Mouse (Mus musculus): ENCODE measurements around the gene Slc17a8. TPM values are rescaled to one million over a fixed set of nuclear protein-coding genes. Genes with fewer than 3 reads are reported as not detected.
A peak's percentile ranks its signal among the peaks of the same experiment; 100 is the strongest.
"Not testable (repeated sequence)": the region's sequence is repeated elsewhere in the genome, so short reads cannot be mapped to it uniquely, and the experiment has no call there.

Slc17a8 gene
- 0.07 and 0.08 TPM in 2 replicates for polyA plus RNA-seq (2016; fragmentation: Nextera tagmentation; extraction: Ambion mirVana)

DNA sequence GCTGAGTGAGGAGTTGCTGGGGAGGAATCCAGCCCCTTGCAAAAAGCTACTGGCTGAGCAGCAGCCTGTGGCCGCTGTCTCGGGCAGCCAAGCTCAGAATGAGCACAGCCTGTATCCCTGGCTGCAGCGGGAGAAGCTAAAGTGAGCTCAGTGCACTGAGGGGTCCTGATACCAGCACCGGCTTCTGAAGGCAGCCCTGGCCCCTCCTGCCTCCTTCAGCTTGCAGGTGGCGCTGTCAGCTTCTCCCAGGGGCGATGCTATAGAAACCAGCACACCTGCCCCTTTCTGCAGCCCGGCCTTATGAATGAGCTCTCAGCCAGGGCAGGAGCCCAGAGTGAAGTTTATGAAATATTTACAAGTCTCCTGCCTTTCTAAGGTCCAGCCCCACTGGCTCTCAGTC is at the start of gene Slc17a8:
Slc17a8 (minus strand) TSS at position 125 of the 400 bp plus-strand sequence.
- no peaks in the 10 kb centered on the region for H3K36me3 ChIP-seq (replicated peaks)
- DNase-seq (ENCODE audit: low spot score) = peak; percentile 10
- H3K4me3 ChIP-seq = no peak within 1 kb of the TSS
- H3K27ac ChIP-seq (replicated peaks) = no peak within 1 kb of the TSS
- no peaks in the 10 kb centered on the region for H3K9me3 ChIP-seq
- 0 out of 2 replicates have a peak, but pooled peaks cover 4% of the 10 kb centered on the region for H3K4me1 ChIP-seq
- no peaks in the 10 kb centered on the region for H3K27me3 ChIP-seq (replicated peaks; ENCODE audit: low read depth, poor library complexity, severe bottlenecking)
- WGBS = 25% methylated on average over 7 of the region's 7 CpGs

GRCm38 (mm10) chr10:89670371-89670770 is 49.3 kb upstream of the Slc17a8 start:
- H3K9me3 ChIP-seq; DNase-seq (ENCODE audit: low spot score); H3K4me3 ChIP-seq; H3K36me3 ChIP-seq (replicated peaks); H3K27ac ChIP-seq (replicated peaks); H3K4me1 ChIP-seq; H3K27me3 ChIP-seq (replicated peaks; ENCODE audit: low read depth, poor library complexity, severe bottlenecking): not testable (repeated sequence)
- WGBS = 95% methylated on average over 5 of the region's 5 CpGs

- Histone ChIP-seq H3K27me3 (replicated peaks; ENCODE audit: low read depth, poor library complexity, severe bottlenecking) (no peaks in the 10 kb centered on the region), H3K36me3 (replicated peaks) (peaks cover 21% of the 10 kb centered on the region), H3K9me3 (no peaks in the 10 kb centered on the region), H3K27ac (replicated peaks) (no peak overlapping the region), H3K4me1 (no peaks in the 10 kb centered on the region), H3K4me3 (no peak overlapping the region)
- no peak for DNase-seq (ENCODE audit: low spot score)
- WGBS = 90% methylated on average over 7 of the region's 7 CpGs
Observed at GRCm38 (mm10) chr10:89667571-89667970, 46.5 kb upstream of the Slc17a8 start.

DNA sequence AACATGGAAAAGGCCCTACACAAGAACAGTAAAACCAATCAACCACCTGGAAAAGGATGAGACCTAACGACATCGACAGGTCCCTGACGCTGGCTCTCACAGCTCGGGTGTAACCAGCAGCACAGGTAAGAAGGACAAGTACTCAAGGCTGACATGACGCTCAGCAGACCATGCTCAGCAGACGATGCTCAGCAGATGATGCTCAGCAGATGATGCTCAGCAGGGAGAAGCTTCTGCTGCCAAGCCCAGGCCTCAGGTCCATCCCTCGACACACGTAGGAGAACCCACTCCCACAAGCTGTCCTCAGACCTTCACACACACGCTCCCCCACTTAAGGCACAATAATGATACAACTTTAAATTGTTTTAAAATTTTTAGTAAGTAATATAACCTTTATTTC is 44.6 kb upstream of the Slc17a8 start:
- no peak for DNase-seq (ENCODE audit: low spot score)
- Histone ChIP-seq H3K27me3 (replicated peaks; ENCODE audit: low read depth, poor library complexity, severe bottlenecking) (no peaks in the 10 kb centered on the region), H3K27ac (replicated peaks) (no peak overlapping the region), H3K9me3 (no peaks in the 10 kb centered on the region), H3K4me3 (no peak overlapping the region), H3K36me3 (replicated peaks) (peaks cover 33% of the 10 kb centered on the region), H3K4me1 (no peaks in the 10 kb centered on the region)
- 94% methylated on average over 9 of the region's 9 CpGs for WGBS

DNA sequence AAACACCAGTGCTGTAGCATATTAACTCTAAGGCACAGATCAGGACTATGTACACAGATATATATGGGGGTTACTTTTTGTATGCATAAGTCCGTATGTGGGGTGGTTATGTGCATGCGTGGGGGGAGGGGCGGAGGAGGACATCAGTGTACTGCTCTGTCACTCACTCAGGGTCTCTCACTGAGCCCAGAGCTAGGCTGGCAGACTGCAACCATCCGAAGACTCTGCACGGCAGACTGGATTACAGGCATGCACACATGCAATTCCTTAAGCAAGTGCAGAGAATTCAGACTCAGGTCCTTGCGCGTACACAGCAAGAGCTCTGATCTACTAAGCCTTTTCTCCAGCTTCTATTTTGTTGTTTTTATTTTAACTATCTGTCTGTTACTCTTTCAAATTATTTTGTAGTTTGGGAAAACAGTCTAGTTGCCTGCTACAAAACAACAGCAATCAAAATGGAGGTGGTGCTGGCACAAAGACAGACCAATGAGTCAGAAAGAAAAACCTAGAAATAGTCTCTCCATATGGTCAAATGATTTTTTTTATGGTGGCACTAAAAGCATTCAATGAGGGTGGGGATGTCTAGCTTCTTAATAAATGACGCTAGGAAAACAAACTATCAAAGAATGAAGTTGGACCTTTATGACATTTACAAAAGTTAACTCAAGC is 44.1 kb upstream of the Slc17a8 start:
- Histone ChIP-seq H3K36me3 (replicated peaks) (peaks cover 37% of the 10 kb centered on the region), H3K4me1 (no peaks in the 10 kb centered on the region), H3K27me3 (replicated peaks; ENCODE audit: low read depth, poor library complexity, severe bottlenecking) (no peaks in the 10 kb centered on the region), H3K9me3 (no peaks in the 10 kb centered on the region), H3K27ac (replicated peaks) (no peak overlapping the region), H3K4me3 (no peak overlapping the region)
- DNase-seq (ENCODE audit: low spot score) = no peak
- 91% methylated on average over 8 of the region's 8 CpGs for WGBS

DNA sequence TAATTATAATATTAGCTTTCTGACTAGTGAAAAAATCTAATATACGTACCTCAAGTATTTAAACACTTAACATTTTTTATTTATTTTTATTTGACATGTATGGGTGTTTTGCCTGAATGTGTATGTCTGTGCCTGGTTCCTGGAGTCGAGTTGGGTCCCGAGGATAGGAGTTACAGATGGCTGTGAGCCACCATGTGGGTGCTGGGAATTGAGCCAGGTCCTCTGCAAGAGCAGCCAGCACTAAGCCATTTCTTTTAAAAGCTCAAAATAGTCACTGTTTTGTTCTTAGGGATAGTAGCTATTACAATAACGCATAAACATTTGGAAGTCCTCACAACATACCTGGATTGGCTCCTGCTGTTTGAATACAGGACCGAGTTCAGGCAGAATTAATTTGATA is 35.3 kb upstream of the Slc17a8 start:
- H3K36me3 ChIP-seq (replicated peaks) = peaks cover 87% of the 10 kb centered on the region
- WGBS = 92% methylated on average over 5 of the region's 5 CpGs

GRCm38 (mm10) chr10:89652912-89653311 is 31.9 kb upstream of the Slc17a8 start:
- no peak overlapping the region for H3K4me3 ChIP-seq
- no peaks in the 10 kb centered on the region for H3K4me1 ChIP-seq
- DNase-seq (ENCODE audit: low spot score) = no peak
- peaks cover 93% of the 10 kb centered on the region for H3K36me3 ChIP-seq (replicated peaks)
- no peaks in the 10 kb centered on the region for H3K9me3 ChIP-seq
- no peaks in the 10 kb centered on the region for H3K27me3 ChIP-seq (replicated peaks; ENCODE audit: low read depth, poor library complexity, severe bottlenecking)
- no peak overlapping the region for H3K27ac ChIP-seq (replicated peaks)
- WGBS = 89% methylated on average over 8 of the region's 8 CpGs

More for the DNA sequence above, 35.3 kb upstream of the Slc17a8 start:
- no peak for DNase-seq (ENCODE audit: low spot score)
- Histone ChIP-seq H3K27ac (replicated peaks) (no peak overlapping the region), H3K27me3 (replicated peaks; ENCODE audit: low read depth, poor library complexity, severe bottlenecking) (no peaks in the 10 kb centered on the region), H3K9me3 (no peaks in the 10 kb centered on the region), H3K4me1 (no peaks in the 10 kb centered on the region), H3K4me3 (no peak overlapping the region)

DNA sequence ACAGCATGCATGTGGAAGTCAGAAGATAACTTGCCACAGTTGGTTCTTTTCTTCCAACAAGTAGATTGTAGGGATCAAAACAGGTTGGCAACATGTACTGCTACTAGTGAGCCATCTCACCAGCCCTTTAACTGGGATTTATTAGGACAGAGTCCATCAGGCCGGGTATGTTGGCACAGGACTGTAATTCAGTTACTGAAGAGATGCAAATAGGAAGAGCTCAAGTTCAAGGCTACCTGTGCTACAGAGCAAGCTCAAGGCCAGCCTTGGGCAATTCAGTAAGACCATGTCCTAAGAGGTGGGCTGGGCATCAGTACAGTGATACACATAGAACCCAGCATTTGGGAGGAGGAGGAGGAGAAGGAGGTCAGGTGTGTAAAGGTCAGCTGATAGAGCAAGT is 30.6 kb upstream of the Slc17a8 start:
- no peak overlapping the region for H3K4me3 ChIP-seq
- H3K36me3 ChIP-seq (replicated peaks) = peaks cover 88% of the 10 kb centered on the region
- H3K4me1 ChIP-seq = no peaks in the 10 kb centered on the region

DNA sequence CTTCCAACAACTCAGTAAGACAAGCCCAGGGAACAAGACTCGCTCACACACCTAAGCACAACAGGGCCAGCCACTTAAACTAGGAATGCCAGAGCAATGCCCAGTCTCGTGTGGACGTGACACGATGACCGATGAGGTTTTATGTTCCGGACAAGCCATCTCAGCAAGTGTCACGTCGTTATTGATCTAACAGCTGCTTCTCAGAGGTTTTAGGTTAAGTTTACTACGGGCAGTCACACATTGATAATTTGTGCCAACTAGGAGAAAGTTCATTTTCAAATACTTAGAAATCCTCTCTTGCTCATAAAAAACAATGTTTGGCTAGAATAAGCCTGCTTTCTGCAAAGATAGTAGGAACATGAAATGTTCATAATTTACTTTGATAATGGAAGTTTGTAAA is 25.9 kb upstream of the Slc17a8 start:
- Histone ChIP-seq H3K27me3 (replicated peaks; ENCODE audit: low read depth, poor library complexity, severe bottlenecking) (no peaks in the 10 kb centered on the region), H3K4me1 (no peaks in the 10 kb centered on the region), H3K4me3 (no peak overlapping the region), H3K9me3 (no peaks in the 10 kb centered on the region), H3K36me3 (replicated peaks) (peaks cover 89% of the 10 kb centered on the region), H3K27ac (replicated peaks) (no peak overlapping the region)
- DNase-seq (ENCODE audit: low spot score) = no peak
- WGBS = 95% methylated on average over 9 of the region's 9 CpGs

More for the DNA sequence above, 30.6 kb upstream of the Slc17a8 start:
- no peak for DNase-seq (ENCODE audit: low spot score)
- Histone ChIP-seq H3K9me3 (no peaks in the 10 kb centered on the region), H3K27me3 (replicated peaks; ENCODE audit: low read depth, poor library complexity, severe bottlenecking) (no peaks in the 10 kb centered on the region), H3K27ac (replicated peaks) (no peak overlapping the region)
- WGBS = 91% methylated on average over 1 of the region's 1 CpGs

GRCm38 (mm10) chr10:89637001-89637400 is 15.9 kb upstream of the Slc17a8 start:
- DNase-seq (ENCODE audit: low spot score) = no peak
- Histone ChIP-seq H3K4me3 (no peak overlapping the region), H3K4me1 (no peaks in the 10 kb centered on the region)

GRCm38 (mm10) chr10:89635018-89635417 is 14.0 kb upstream of the Slc17a8 start:
- no peak overlapping the region for H3K4me3 ChIP-seq
- 87% methylated on average over 5 of the region's 5 CpGs for WGBS
- peaks cover 18% of the 10 kb centered on the region for H3K36me3 ChIP-seq (replicated peaks)
- H3K4me1 ChIP-seq = no peaks in the 10 kb centered on the region
- H3K27ac ChIP-seq (replicated peaks) = no peak overlapping the region
- H3K27me3 ChIP-seq (replicated peaks; ENCODE audit: low read depth, poor library complexity, severe bottlenecking) = no peaks in the 10 kb centered on the region
- H3K9me3 ChIP-seq = no peaks in the 10 kb centered on the region
- no peak for DNase-seq (ENCODE audit: low spot score)

More at GRCm38 (mm10) chr10:89637001-89637400, 15.9 kb upstream of the Slc17a8 start:
- Histone ChIP-seq H3K27ac (replicated peaks) (no peak overlapping the region), H3K36me3 (replicated peaks) (peaks cover 37% of the 10 kb centered on the region), H3K9me3 (no peaks in the 10 kb centered on the region), H3K27me3 (replicated peaks; ENCODE audit: low read depth, poor library complexity, severe bottlenecking) (no peaks in the 10 kb centered on the region)
- WGBS = 91% methylated on average over 3 of the region's 3 CpGs

DNA sequence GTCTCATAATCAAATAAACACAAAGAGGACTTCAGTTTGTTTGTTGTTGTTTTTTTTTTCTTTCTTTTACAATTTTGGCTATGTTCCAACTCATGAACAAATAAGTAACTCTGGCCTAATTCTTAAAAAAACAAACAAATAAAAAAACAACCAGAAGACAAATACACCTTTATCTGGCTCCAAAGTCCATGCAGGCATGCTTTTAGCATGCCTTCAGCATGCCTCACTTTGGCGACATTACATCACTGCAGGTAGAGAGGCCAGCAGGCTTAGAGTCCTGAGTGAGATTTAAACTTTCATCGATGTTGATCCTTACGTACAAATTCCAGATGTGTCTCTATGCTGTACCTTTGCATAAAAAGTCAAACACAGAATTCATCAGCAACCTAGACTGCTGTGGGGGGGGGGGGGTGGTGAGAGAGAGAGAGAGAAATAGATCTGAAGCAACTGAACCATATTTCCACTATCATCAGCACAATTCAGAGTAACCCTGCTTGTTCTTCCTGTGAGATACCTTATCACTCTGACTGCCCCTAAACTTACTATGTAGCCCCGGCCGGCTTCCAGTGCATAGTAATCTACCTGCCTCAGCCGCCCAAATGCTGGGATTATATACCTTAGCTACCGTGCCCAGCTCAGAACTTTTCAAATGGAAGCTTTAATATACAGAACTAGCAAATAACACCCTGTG is 12.8 kb upstream of the Slc17a8 start:
- Histone ChIP-seq H3K27ac (replicated peaks) (no peak overlapping the region), H3K36me3 (replicated peaks) (peaks cover 6% of the 10 kb centered on the region; the same call in 1 of the 2 replicates), H3K9me3 (no peaks in the 10 kb centered on the region), H3K4me1 (no peaks in the 10 kb centered on the region), H3K27me3 (replicated peaks; ENCODE audit: low read depth, poor library complexity, severe bottlenecking) (no peaks in the 10 kb centered on the region), H3K4me3 (no peak overlapping the region)
- 88% methylated on average over 7 of the region's 7 CpGs for WGBS
- no peak for DNase-seq (ENCODE audit: low spot score)

GRCm38 (mm10) chr10:89633121-89633520 is 12.1 kb upstream of the Slc17a8 start:
- no peaks in the 10 kb centered on the region for H3K9me3 ChIP-seq
- H3K36me3 ChIP-seq (replicated peaks) = no peaks in the 10 kb centered on the region
- 88% methylated on average over 4 of the region's 4 CpGs for WGBS
- no peaks in the 10 kb centered on the region for H3K4me1 ChIP-seq
- no peak overlapping the region for H3K4me3 ChIP-seq
- no peaks in the 10 kb centered on the region for H3K27me3 ChIP-seq (replicated peaks; ENCODE audit: low read depth, poor library complexity, severe bottlenecking)
- DNase-seq (ENCODE audit: low spot score) = no peak
- no peak overlapping the region for H3K27ac ChIP-seq (replicated peaks)

All from embryonic facial prominence, embryonic 10.5 days (tissue).